Mouse (Mus musculus) limb, embryonic 12.5 days (tissue): ENCODE data around the gene Tubb4b. TPM values are rescaled to one million over a fixed set of nuclear protein-coding genes. Genes with fewer than 3 reads are reported as not detected.

ENCODE experiments used
- ATAC-seq: fragments of 200-750 bp; cut with Nextera tagmentation; 2 replicates; pipeline ENCODE4 v1.8.0; 2017; ENCODE audit warnings: low read depth, moderate TSS enrichment; ENCODE audit not compliant: insufficient number of reproducible peaks, insufficient read depth, low FRiP score, low TSS enrichment
- H3K27ac ChIP-seq: fragments of 300-500 bp; sonication (generic); 2 replicates; pipeline ENCODE4 v1.5.1; 2016; ENCODE audit warnings: mild to moderate bottlenecking, moderate library complexity
- H3K27me3 ChIP-seq: fragments of 300-500 bp; sonication (generic); 2 replicates; pipeline ENCODE4 v1.6.1; 2016; ENCODE audit warnings: mild to moderate bottlenecking, moderate library complexity
- H3K36me3 ChIP-seq: fragments of 300-500 bp; sonication (generic); 2 replicates; pipeline ENCODE4 v1.6.1; 2016; ENCODE audit warnings: mild to moderate bottlenecking, moderate library complexity
- H3K4me1 ChIP-seq: fragments of 300-500 bp; sonication (generic); replicated peaks from 2 replicates; pipeline ENCODE4 v1.6.1; 2016
- H3K4me2 ChIP-seq: fragments of 300-500 bp; sonication (generic); 2 replicates; pipeline ENCODE4 v1.6.1; 2016; ENCODE audit warnings: mild to moderate bottlenecking, moderate library complexity
- H3K4me3 ChIP-seq: fragments of 300-500 bp; sonication (generic); replicated peaks from 2 replicates; pipeline ENCODE4 v1.5.1; 2016; ENCODE audit warnings: mild to moderate bottlenecking
- H3K9ac ChIP-seq: fragments of 300-500 bp; sonication (generic); replicated peaks from 2 replicates; pipeline ENCODE4 v1.6.1; 2016; ENCODE audit warnings: mild to moderate bottlenecking, moderate library complexity
- H3K9me3 ChIP-seq: fragments of 300-500 bp; sonication (generic); 2 replicates; pipeline ENCODE4 v1.6.1; 2016; ENCODE audit warnings: mild to moderate bottlenecking, moderate library complexity
- WGBS: fragments of 180-500 bp; shearing (Covaris S2); methylation state at CpG from one replicate; pipeline ENCODE4 v1.1.7; 2016; 5-methylcytosine and 5-hydroxymethylcytosine counted together
- polyA plus RNA-seq: library from polyadenylated mRNA; unstranded; fragments of >200 nt; fragmentation: Nextera tagmentation; extraction: Ambion mirVana; gene quantifications from 2 replicates; pipeline ENCODE4 v1.2.1, GENCODE M21; 2016

Tubb4b gene
- polyA plus RNA-seq, 1 experiment from 2014 or later: 489 TPM

- H3K27me3 ChIP-seq: peaks cover 39% of the 10 kb centered on the region
- 36% methylated on average over 6 of the region's 6 CpGs for whole genome bisulfite sequencing
- H3K27ac ChIP-seq: peak overlapping the region; percentile 64; the same call in 1 of the 2 replicates
- no peak for ATAC-seq
- peaks cover 59% of the 10 kb centered on the region for H3K4me1 ChIP-seq
- no peaks in the 10 kb centered on the region for H3K9me3 ChIP-seq
- no peak overlapping the region for H3K9ac ChIP-seq
- H3K4me2 ChIP-seq: 0 out of 2 replicates have a peak overlapping the region, but pooled peaks have one; percentile 35
- no peaks in the 10 kb centered on the region for H3K36me3 ChIP-seq
- H3K4me3 ChIP-seq: no peak overlapping the region
Observed at GRCm38 (mm10) chr2:25176573-25176972, 47.9 kb downstream of the Tubb4b start.

GRCm38 (mm10) chr2:25175690-25176078, 48.8 kb downstream of the Tubb4b start:
- Histone ChIP-seq H3K4me1 (peaks cover 51% of the 10 kb centered on the region), H3K27ac (no peak overlapping the region), H3K27me3 (peaks cover 31% of the 10 kb centered on the region), H3K9me3 (no peaks in the 10 kb centered on the region), H3K36me3 (no peaks in the 10 kb centered on the region), H3K4me3 (no peak overlapping the region), H3K9ac (no peak overlapping the region), H3K4me2 (no peak overlapping the region)
- WGBS: 81% methylated on average over 4 of the region's 4 CpGs
- ATAC-seq: no peak

GRCm38 (mm10) chr2:25174866-25175689, 49.4 kb downstream of the Tubb4b start:
- 48% methylated on average over 7 of the region's 7 CpGs for WGBS
- Histone ChIP-seq H3K4me1 (peaks cover 46% of the 10 kb centered on the region), H3K27ac (no peak overlapping the region)

GRCm38 (mm10) chr2:25173821-25174220, 50.7 kb downstream of the Tubb4b start:
- H3K4me3 ChIP-seq: no peak overlapping the region
- 91% methylated on average over 4 of the region's 4 CpGs for WGBS
- H3K9me3 ChIP-seq: no peaks in the 10 kb centered on the region
- no peaks in the 10 kb centered on the region for H3K36me3 ChIP-seq
- no peak overlapping the region for H3K9ac ChIP-seq
- no peak overlapping the region for H3K4me2 ChIP-seq
- no peak for ATAC-seq
- peaks cover 43% of the 10 kb centered on the region for H3K4me1 ChIP-seq
- H3K27ac ChIP-seq: no peak overlapping the region
- H3K27me3 ChIP-seq: peaks cover 17% of the 10 kb centered on the region

More at GRCm38 (mm10) chr2:25174866-25175689, 49.4 kb downstream of the Tubb4b start:
- no peak for ATAC-seq
- H3K27me3 ChIP-seq: peaks cover 25% of the 10 kb centered on the region
- H3K4me2 ChIP-seq: no peak overlapping the region
- H3K9ac ChIP-seq: no peak overlapping the region
- no peaks in the 10 kb centered on the region for H3K9me3 ChIP-seq
- H3K36me3 ChIP-seq: no peaks in the 10 kb centered on the region
- no peak overlapping the region for H3K4me3 ChIP-seq

- H3K27ac ChIP-seq: no peak overlapping the region
- peaks cover 43% of the 10 kb centered on the region for H3K4me1 ChIP-seq
- ATAC-seq: no peak
- H3K9ac ChIP-seq: 0 out of 2 replicates have a peak overlapping the region, but pooled peaks have one; percentile 12
- H3K36me3 ChIP-seq: no peaks in the 10 kb centered on the region
- no peak overlapping the region for H3K4me2 ChIP-seq
- no peak overlapping the region for H3K4me3 ChIP-seq
- peaks cover 7% of the 10 kb centered on the region for H3K27me3 ChIP-seq
- WGBS: 56% methylated on average over 8 of the region's 8 CpGs
- H3K9me3 ChIP-seq: no peaks in the 10 kb centered on the region
Observed at GRCm38 (mm10) chr2:25172629-25173028, 51.9 kb downstream of the Tubb4b start.

Other genes starting within 250 kb of the Tubb4b start
- 132 and 147 TPM in 2 replicates for gene Mrpl41, start 249.6 kb downstream of the Tubb4b start, polyA plus RNA-seq
- 8.2 and 11.0 TPM in 2 replicates for gene Pnpla7, start 248.7 kb downstream of the Tubb4b start, polyA plus RNA-seq
- gene Nsmf, start 170.3 kb downstream of the Tubb4b start, polyA plus RNA-seq: 77.8 and 90.6 TPM in 2 replicates
- gene Entpd8, start 144.4 kb downstream of the Tubb4b start, polyA plus RNA-seq: not detected in 2 replicates
- 0.13 TPM in 1 of 2 replicates, not detected in the other for gene Noxa1, start 129.6 kb downstream of the Tubb4b start, polyA plus RNA-seq
- 20.6 and 23.1 TPM in 2 replicates for gene Nrarp, start 43.9 kb downstream of the Tubb4b start, polyA plus RNA-seq
- gene Tor4a, start 27.8 kb downstream of the Tubb4b start, polyA plus RNA-seq: 2.9 and 3.2 TPM in 2 replicates
- 118 and 121 TPM in 2 replicates for gene Nelfb, start 13.2 kb downstream of the Tubb4b start, polyA plus RNA-seq
- gene Stpg3, start 10.1 kb downstream of the Tubb4b start, polyA plus RNA-seq: not detected in 2 replicates
- not detected in 2 replicates for gene Fam166a, start 6.0 kb downstream of the Tubb4b start, polyA plus RNA-seq
- not detected in 2 replicates for gene Slc34a3, start 9.7 kb upstream of the Tubb4b start, polyA plus RNA-seq
- gene Rnf224, start 12.1 kb upstream of the Tubb4b start, polyA plus RNA-seq: not detected in 2 replicates
- gene Rnf208, start 17.6 kb upstream of the Tubb4b start, polyA plus RNA-seq: 6.5 and 7.2 TPM in 2 replicates
- gene Cysrt1, start 17.8 kb upstream of the Tubb4b start, polyA plus RNA-seq: 0.26 TPM in 1 of 2 replicates, not detected in the other
- gene AL732309.1, start 22.2 kb upstream of the Tubb4b start, polyA plus RNA-seq: 5.5 and 5.7 TPM in 2 replicates
- gene Tmem203, start 30.7 kb upstream of the Tubb4b start, polyA plus RNA-seq: 20.5 and 20.7 TPM in 2 replicates
- 8.7 TPM in 2 replicates for gene Tprn, start 37.9 kb upstream of the Tubb4b start, polyA plus RNA-seq
- gene Ssna1, start 47.7 kb upstream of the Tubb4b start, polyA plus RNA-seq: 217 and 218 TPM in 2 replicates
- gene Anapc2, start 47.8 kb upstream of the Tubb4b start, polyA plus RNA-seq: 141 and 151 TPM in 2 replicates
- gene Tmem210, start 63.4 kb upstream of the Tubb4b start, polyA plus RNA-seq: not detected in 2 replicates
- not detected in 2 replicates for gene Lrrc26, start 65.2 kb upstream of the Tubb4b start, polyA plus RNA-seq
- gene Grin1, start 94.5 kb upstream of the Tubb4b start, polyA plus RNA-seq: 0.19 and 0.93 TPM in 2 replicates
- 57.2 and 58.9 TPM in 2 replicates for gene Man1b1, start 107.6 kb upstream of the Tubb4b start, polyA plus RNA-seq
- gene Dpp7, start 131.7 kb upstream of the Tubb4b start, polyA plus RNA-seq: 19.7 and 21.8 TPM in 2 replicates
- 7.2 and 7.8 TPM in 2 replicates for gene Uap1l1, start 141.0 kb upstream of the Tubb4b start, polyA plus RNA-seq
- gene Sapcd2, start 147.6 kb upstream of the Tubb4b start, polyA plus RNA-seq: 63.4 and 69.0 TPM in 2 replicates
- 0.15 and 0.31 TPM in 2 replicates for gene Entpd2, start 171.2 kb upstream of the Tubb4b start, polyA plus RNA-seq
- 10.9 and 12.6 TPM in 2 replicates for gene Npdc1, start 174.6 kb upstream of the Tubb4b start, polyA plus RNA-seq
- not detected in 2 replicates for gene Fut7, start 198.6 kb upstream of the Tubb4b start, polyA plus RNA-seq
- gene Abca2, start 204.0 kb upstream of the Tubb4b start, polyA plus RNA-seq: 3.5 and 5.3 TPM in 2 replicates
- 0.68 and 1.0 TPM in 2 replicates for gene Clic3, start 232.1 kb upstream of the Tubb4b start, polyA plus RNA-seq
- 23.2 and 23.6 TPM in 2 replicates for gene Paxx, start 236.4 kb upstream of the Tubb4b start, polyA plus RNA-seq
- 0.35 and 0.50 TPM in 2 replicates for gene Ptgds, start 245.3 kb upstream of the Tubb4b start, polyA plus RNA-seq